Mouse (Mus musculus) liver, postnatal 0 days (tissue): ENCODE data around the gene Stbd1.

Experiments used
- CTCF ChIP-seq: sonication (generic); IDR thresholded peaks from 2 replicates; pipeline ENCODE4 v1.5.1; 2016; ENCODE audit warnings: antibody characterized with exemption, low read depth
- EP300 ChIP-seq: IDR thresholded peaks from 2 replicates; pipeline ENCODE4 v1.6.1; 2016; ENCODE audit warnings: antibody characterized with exemption, low read depth, mild to moderate bottlenecking

GRCm38 (mm10) chr5:92571232-92571631, 31.6 kb upstream of the Stbd1 start:
- TF ChIP-seq CTCF (no peak), EP300 (no peak)
